Mouse (Mus musculus): ENCODE data around the gene Uncx. TPM values are rescaled to one million over a fixed set of nuclear protein-coding genes. Genes with fewer than 3 reads are reported as not detected.

The Uncx gene
- polyA plus RNA-seq, 1 experiment from 2014 or later, result 58.7 TPM

GRCm38 (mm10) chr5:139592850-139593249 lies 49.6 kb downstream of the Uncx start:
- Histone ChIP-seq H3K4me3 (replicated peaks) (no peak overlapping the region), H3K4me2 (replicated peaks) (no peak overlapping the region), H3K27ac (0 out of 2 replicates have a peak overlapping the region, but pooled peaks have one; percentile 56), H3K27me3 (peaks cover 25% of the 10 kb centered on the region), H3K4me1 (replicated peaks) (peaks cover 23% of the 10 kb centered on the region), H3K9ac (replicated peaks) (no peak overlapping the region), H3K9me3 (no peaks in the 10 kb centered on the region), H3K36me3 (no peaks in the 10 kb centered on the region)
- no peak for ATAC-seq
- 71% methylated on average over 3 of the region's 3 CpGs for WGBS

- no peak for ATAC-seq
- Histone ChIP-seq H3K27ac (peak overlapping the region; percentile 56; the same call in 1 of the 2 replicates), H3K4me1 (replicated peaks) (peaks cover 32% of the 10 kb centered on the region), H3K9me3 (no peaks in the 10 kb centered on the region), H3K4me2 (replicated peaks) (peak overlapping the region; percentile 29; the same call in 1 of the 2 replicates), H3K4me3 (replicated peaks) (no peak overlapping the region), H3K9ac (replicated peaks) (0 out of 2 replicates have a peak overlapping the region, but pooled peaks have one; percentile 36), H3K27me3 (peaks cover 25% of the 10 kb centered on the region), H3K36me3 (no peaks in the 10 kb centered on the region)
- WGBS, result 15% methylated on average over 21 of the region's 21 CpGs
These were observed 50.5 kb downstream of the Uncx start for GRCm38 (mm10) chr5:139593746-139594145.

GRCm38 (mm10) chr5:139595001-139595400 lies 51.7 kb downstream of the Uncx start:
- WGBS, result 76% methylated on average over 14 of the region's 14 CpGs
- Histone ChIP-seq H3K9ac (replicated peaks) (no peak overlapping the region), H3K4me1 (replicated peaks) (peaks cover 45% of the 10 kb centered on the region), H3K27ac (peak overlapping the region; percentile 35; the same call in 1 of the 2 replicates), H3K4me3 (replicated peaks) (no peak overlapping the region), H3K36me3 (no peaks in the 10 kb centered on the region), H3K27me3 (peaks cover 28% of the 10 kb centered on the region), H3K4me2 (replicated peaks) (no peak overlapping the region), H3K9me3 (no peaks in the 10 kb centered on the region)
- ATAC-seq, result no peak

Other genes starting within 250 kb of the Uncx start
- 13.8 and 14.5 TPM in 2 replicates for gene Adap1, start 217.9 kb upstream of the Uncx start, polyA plus RNA-seq (2015; fragmentation: Nextera tagmentation; extraction: Ambion mirVana)
- gene Cox19, start 192.1 kb upstream of the Uncx start, polyA plus RNA-seq (2015; fragmentation: Nextera tagmentation; extraction: Ambion mirVana), result 120 and 131 TPM in 2 replicates
- not detected in 2 replicates for gene Cyp2w1, start 190.9 kb upstream of the Uncx start, polyA plus RNA-seq (2015; fragmentation: Nextera tagmentation; extraction: Ambion mirVana)
- 1.7 TPM in 2 replicates for gene Gpr146, start 165.8 kb upstream of the Uncx start, polyA plus RNA-seq (2015; fragmentation: Nextera tagmentation; extraction: Ambion mirVana)
- gene C130050O18Rik, start 138.2 kb upstream of the Uncx start, polyA plus RNA-seq (2015; fragmentation: Nextera tagmentation; extraction: Ambion mirVana), result 0.13 TPM in 1 of 2 replicates, not detected in the other
- gene Gper1, start 120.3 kb upstream of the Uncx start, polyA plus RNA-seq (2015; fragmentation: Nextera tagmentation; extraction: Ambion mirVana), result 6.0 and 7.5 TPM in 2 replicates
- 17.3 and 19.5 TPM in 2 replicates for gene 3110082I17Rik, start 83.0 kb upstream of the Uncx start, polyA plus RNA-seq (2015; fragmentation: Nextera tagmentation; extraction: Ambion mirVana)
- 12.7 and 13.9 TPM in 2 replicates for gene Zfand2a, start 58.9 kb upstream of the Uncx start, polyA plus RNA-seq (2015; fragmentation: Nextera tagmentation; extraction: Ambion mirVana)
- 7.5 and 8.9 TPM in 2 replicates for gene Micall2, start 192.8 kb downstream of the Uncx start, polyA plus RNA-seq (2015; fragmentation: Nextera tagmentation; extraction: Ambion mirVana)
- 24.0 and 28.9 TPM in 2 replicates for gene Ints1, start 232.2 kb downstream of the Uncx start, polyA plus RNA-seq (2015; fragmentation: Nextera tagmentation; extraction: Ambion mirVana)
- 15.4 TPM in 2 replicates for gene Mafk, start 248.0 kb downstream of the Uncx start, polyA plus RNA-seq (2015; fragmentation: Nextera tagmentation; extraction: Ambion mirVana)

Measured in midbrain, embryonic 13.5 days (tissue).